14 mouse cellular contexts compared by ENCODE assay signal in the genomic region with DNA sequence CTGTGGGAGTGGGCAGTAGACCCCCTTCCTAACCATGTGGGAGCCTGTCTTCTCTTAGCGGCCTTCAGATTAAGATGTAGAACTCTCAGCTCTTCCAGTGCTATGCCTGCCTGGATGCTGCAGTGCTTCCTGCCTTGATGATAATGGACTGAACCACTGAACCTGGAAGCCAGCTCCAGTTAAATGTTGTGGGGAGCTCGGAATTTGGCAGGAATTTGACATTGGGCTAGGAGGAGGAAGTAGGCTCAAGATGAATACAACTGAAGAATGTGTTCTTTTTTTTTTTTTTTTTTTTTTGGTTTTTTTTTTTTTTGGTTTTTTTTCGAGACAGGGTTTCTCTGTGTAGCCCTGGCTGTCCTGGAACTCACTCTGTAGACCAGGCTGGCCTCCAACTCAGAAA. TPM values are rescaled to one million over a fixed set of nuclear protein-coding genes. Genes with fewer than 3 reads are reported as not detected.
"Had no signal": no experiment of that assay in that cellular context is flagged by ENCODE, and none has a peak within 500 bp of the region (broad histone marks: within the 10 kb centered on the region; RNA-seq: fewer than 3 reads in every experiment).

No protein-coding gene starts in this region.

RNA-seq across cellular contexts. Expression of a gene that starts 20.5 kb away (rescaled TPM):
- total RNA-seq: common myeloid progenitor, adult 5-6 weeks; forebrain, postnatal 0 days; gastrocnemius, adult 18-20 months; gastrocnemius, adult 2 months; gastrocnemius, adult 8-10 months; gastrocnemius, postnatal 10 days; gastrocnemius, postnatal 14 days; gastrocnemius, postnatal 25 days; gastrocnemius, postnatal 36 days; gastrocnemius, postnatal 4 days; granulocyte monocyte progenitor cell, adult 5-6 weeks; heart, adult 18-20 months; heart, adult 2 months; heart, adult 8-10 months had no signal
